9 mouse cellular contexts compared by ENCODE assay signal in genomic region chr11:112839721-112840494, GRCm38 (mm10). TPM values are rescaled to one million over a fixed set of nuclear protein-coding genes. Genes with fewer than 3 reads are reported as not detected.
DNase-seq lines count a peak whose midpoint lies in the region; ATAC-seq and TF ChIP-seq lines count a peak whose summit lies in the region.
"Had no signal": no experiment of that assay in that cellular context is flagged by ENCODE, and none has a peak within 500 bp of the region (broad histone marks: within the 10 kb centered on the region; RNA-seq: fewer than 3 reads in every experiment).

No protein-coding gene starts in this region.

- no peak for TF ChIP-seq CTCF in kidney, adult 2 months (conservative IDR thresholded peaks at IDR 0.05; ENCODE audit: insufficient read depth, insufficient read length, low read depth, low read length)
- TF ChIP-seq CTCF in midbrain, postnatal 0 days (IDR thresholded peaks at IDR 0.05), result no peak

- H3K9me3 ChIP-seq in kidney, embryonic 14.5 days (ENCODE audit: control insufficient read depth, low read length), result no peaks in the 10 kb centered on the region
- no peaks in the 10 kb centered on the region for H3K9me3 ChIP-seq in embryonic facial prominence, embryonic 12.5 days
- H3K9me3 ChIP-seq in hindbrain, embryonic 14.5 days (ENCODE audit: control insufficient read depth, low read length), result no peaks in the 10 kb centered on the region
- H3K9me3 ChIP-seq in midbrain, postnatal 0 days (ENCODE audit: low read length), result no peaks in the 10 kb centered on the region

- peaks cover 10% of the 10 kb centered on the region; the same call in 1 of the 2 replicates for H3K4me1 ChIP-seq in kidney, embryonic 14.5 days (ENCODE audit: control insufficient read depth, insufficient read depth, low read length)
- no peaks in the 10 kb centered on the region for H3K4me1 ChIP-seq in kidney, adult 2 months (ENCODE audit: control insufficient read depth, insufficient read depth, low read length)
- H3K4me1 ChIP-seq in embryonic facial prominence, embryonic 12.5 days, result 0 out of 2 replicates have a peak, but pooled peaks cover 5% of the 10 kb centered on the region
- H3K4me1 ChIP-seq in hindbrain, embryonic 14.5 days (replicated peaks; ENCODE audit: control insufficient read depth, insufficient read depth, low read length), result no peaks in the 10 kb centered on the region
- H3K4me1 ChIP-seq in midbrain, postnatal 0 days (ENCODE audit: insufficient read depth, low read length), result no peaks in the 10 kb centered on the region

- ATAC-seq in kidney, embryonic 14.5 days (ENCODE audit: low FRiP score, low TSS enrichment), result no peak
- ATAC-seq in embryonic facial prominence, embryonic 12.5 days (ENCODE audit: insufficient number of reproducible peaks, insufficient read depth, low FRiP score, low TSS enrichment), result no peak
- peak; percentile 34; the same call in 1 of the 2 replicates for ATAC-seq in hindbrain, embryonic 14.5 days (ENCODE audit: low FRiP score)
- ATAC-seq in midbrain, postnatal 0 days (ENCODE audit: low FRiP score), result no peak
- ATAC-seq in CD4-positive, CD25-positive, alpha-beta regulatory T cell, adult 4 months, result no peak
- ATAC-seq: inflammation-experienced regulatory T-cells, adult 6 months had no signal

- H3K27me3 ChIP-seq in kidney, embryonic 14.5 days (ENCODE audit: control insufficient read depth, insufficient read depth, low read length), result no peaks in the 10 kb centered on the region
- no peaks in the 10 kb centered on the region for H3K27me3 ChIP-seq in kidney, adult 2 months (replicated peaks; ENCODE audit: control insufficient read depth, insufficient read depth, low read length)
- H3K27me3 ChIP-seq in embryonic facial prominence, embryonic 12.5 days, result no peaks in the 10 kb centered on the region
- no peaks in the 10 kb centered on the region for H3K27me3 ChIP-seq in hindbrain, embryonic 14.5 days (ENCODE audit: control insufficient read depth, insufficient read depth, low read length)
- H3K27me3 ChIP-seq in midbrain, postnatal 0 days (ENCODE audit: insufficient read depth, low read length), result no peaks in the 10 kb centered on the region

- H3K4me3 ChIP-seq in kidney, embryonic 14.5 days (ENCODE audit: low read length), result no peak overlapping the region
- H3K4me3 ChIP-seq in kidney, adult 2 months (ENCODE audit: insufficient read depth, low read depth, low read length), result no peak overlapping the region
- no peak overlapping the region for H3K4me3 ChIP-seq in embryonic facial prominence, embryonic 12.5 days
- no peak overlapping the region for H3K4me3 ChIP-seq in hindbrain, embryonic 14.5 days (replicated peaks; ENCODE audit: low read length)
- H3K4me3 ChIP-seq in midbrain, postnatal 0 days (ENCODE audit: low read depth, low read length), result no peak overlapping the region

- no peak overlapping the region for H3K27ac ChIP-seq in kidney, embryonic 14.5 days (ENCODE audit: low read depth, low read length)
- no peak overlapping the region for H3K27ac ChIP-seq in kidney, adult 2 months (ENCODE audit: insufficient read depth, low read depth, low read length)
- H3K27ac ChIP-seq in embryonic facial prominence, embryonic 12.5 days, result no peak overlapping the region
- peak overlapping the region; percentile 58 for H3K27ac ChIP-seq in hindbrain, embryonic 14.5 days
- peak overlapping the region; percentile 51; the same call in 1 of the 2 replicates for H3K27ac ChIP-seq in midbrain, postnatal 0 days (ENCODE audit: low read depth, low read length)

- no peaks in the 10 kb centered on the region for H3K36me3 ChIP-seq in kidney, embryonic 14.5 days (ENCODE audit: control insufficient read depth, insufficient read depth, low read length)
- H3K36me3 ChIP-seq in kidney, adult 2 months (ENCODE audit: control insufficient read depth, insufficient read depth, low read length), result no peaks in the 10 kb centered on the region
- no peaks in the 10 kb centered on the region for H3K36me3 ChIP-seq in embryonic facial prominence, embryonic 12.5 days
- H3K36me3 ChIP-seq in hindbrain, embryonic 14.5 days (replicated peaks; ENCODE audit: control insufficient read depth, insufficient read depth), result no peaks in the 10 kb centered on the region
- H3K36me3 ChIP-seq in midbrain, postnatal 0 days (ENCODE audit: insufficient read depth, low read length), result no peaks in the 10 kb centered on the region

- peak overlapping the region; percentile 29; the same call in 1 of the 2 replicates for H3K4me2 ChIP-seq in kidney, embryonic 14.5 days (replicated peaks; ENCODE audit: low read depth, low read length)
- H3K4me2 ChIP-seq in embryonic facial prominence, embryonic 12.5 days (replicated peaks), result 0 out of 2 replicates have a peak overlapping the region, but pooled peaks have one; percentile 17
- H3K4me2 ChIP-seq in hindbrain, embryonic 14.5 days (replicated peaks), result no peak overlapping the region
- H3K4me2 ChIP-seq in midbrain, postnatal 0 days (ENCODE audit: low read depth, low read length, poor library complexity, severe bottlenecking), result no peak overlapping the region

- no peak for TF ChIP-seq POLR2A in kidney, adult 2 months (IDR thresholded peaks at IDR 0.05; ENCODE audit: low read depth, low read length)

- H3K9ac ChIP-seq in kidney, embryonic 14.5 days (ENCODE audit: low read depth, low read length), result no peak overlapping the region
- H3K9ac ChIP-seq in embryonic facial prominence, embryonic 12.5 days, result no peak overlapping the region
- no peak overlapping the region for H3K9ac ChIP-seq in hindbrain, embryonic 14.5 days
- no peak overlapping the region for H3K9ac ChIP-seq in midbrain, postnatal 0 days (replicated peaks; ENCODE audit: low read length, poor library complexity, severe bottlenecking)

- DNase-seq in kidney, adult 2 months, result no peak
- DNase-seq in hindbrain, embryonic 14.5 days (ENCODE audit: low spot score), result peak; percentile 44
- DNase-seq in midbrain, postnatal 0 days (ENCODE audit: low spot score), result peak; percentile 50
- no peak for DNase-seq in layer of hippocampus, postnatal 10 days (ENCODE audit: low spot score in 2 of 2)
- DNase-seq in thymus, postnatal 4 days, result no peak

- WGBS in kidney, embryonic 14.5 days, result 20% methylated on average over 10 of the region's 10 CpGs
- 29% methylated on average over 10 of the region's 10 CpGs for WGBS in kidney, adult 2 months
- 19% methylated on average over 10 of the region's 10 CpGs for WGBS in embryonic facial prominence, embryonic 12.5 days
- 9% methylated on average over 10 of the region's 10 CpGs for WGBS in hindbrain, embryonic 14.5 days
- 17% methylated on average over 10 of the region's 10 CpGs for WGBS in midbrain, postnatal 0 days

RNA-seq across cellular contexts. Expression of gene Sox9, which starts 57.9 kb away (rescaled TPM):
- polyA plus RNA-seq in kidney, embryonic 14.5 days (2014; fragmentation: Nextera tagmentation; extraction: Ambion mirVana), result 39.3 and 42.4 TPM in 2 replicates
- 0.72 and 0.83 TPM in 2 replicates for polyA plus RNA-seq in kidney, adult 2 months (2012; rRNA removed)
- polyA plus RNA-seq in embryonic facial prominence, embryonic 12.5 days (2016; fragmentation: Nextera tagmentation; extraction: Ambion mirVana), result 138 and 149 TPM in 2 replicates
- polyA plus RNA-seq in hindbrain, embryonic 14.5 days (2014; fragmentation: Nextera tagmentation; extraction: Ambion mirVana), result 44.2 and 49.0 TPM in 2 replicates
- 10.4 TPM in 2 replicates for total RNA-seq in midbrain, postnatal 0 days (2014; rRNA removed)
- polyA plus RNA-seq in midbrain, postnatal 0 days (2015; fragmentation: Nextera tagmentation; extraction: Ambion mirVana), result 35.4 and 36.5 TPM in 2 replicates
- 10 to 100 TPM; 27.7 to 30.2 TPM for total RNA-seq in layer of hippocampus, postnatal 10 days (2021)
- not detected for polyA plus RNA-seq in CD4-positive, CD25-positive, alpha-beta regulatory T cell, adult 4 months (2017; shearing (Covaris generic))
- polyA plus RNA-seq: inflammation-experienced regulatory T-cells, adult 6 months had no signal

Comparison
In these comparisons a context has a peak if more than half of its experiments do, and no peak if none do; other contexts are left out.
1. RNA of gene Sox9, which starts 57.9 kb away (polyA plus RNA-seq): 138 to 149 TPM in embryonic facial prominence, embryonic 12.5 days, 44.2 to 49.0 TPM in hindbrain, embryonic 14.5 days, 39.3 to 42.4 TPM in kidney, embryonic 14.5 days and 35.4 to 36.5 TPM in midbrain, postnatal 0 days; 0.72 to 0.83 TPM in kidney, adult 2 months and not detected in CD4-positive, CD25-positive, alpha-beta regulatory T cell, adult 4 months; every median in the first group is over 10 times any median in the second.
2. H3K27ac ChIP-seq: peak in hindbrain, embryonic 14.5 days (single experiment) and midbrain, postnatal 0 days (single experiment); none in kidney, embryonic 14.5 days (single experiment), kidney, adult 2 months (single experiment) and embryonic facial prominence, embryonic 12.5 days (single experiment).
3. H3K4me2 ChIP-seq: peak in kidney, embryonic 14.5 days (single experiment) and embryonic facial prominence, embryonic 12.5 days (single experiment); none in hindbrain, embryonic 14.5 days (single experiment) and midbrain, postnatal 0 days (single experiment).
4. DNase-seq: peak in hindbrain, embryonic 14.5 days (single experiment) and midbrain, postnatal 0 days (single experiment); none in kidney, adult 2 months (single experiment), layer of hippocampus, postnatal 10 days (0 of 2) and thymus, postnatal 4 days (single experiment).